Mouse (Mus musculus): ENCODE measurements around the gene Retreg3.

Gene Retreg3

DNA sequence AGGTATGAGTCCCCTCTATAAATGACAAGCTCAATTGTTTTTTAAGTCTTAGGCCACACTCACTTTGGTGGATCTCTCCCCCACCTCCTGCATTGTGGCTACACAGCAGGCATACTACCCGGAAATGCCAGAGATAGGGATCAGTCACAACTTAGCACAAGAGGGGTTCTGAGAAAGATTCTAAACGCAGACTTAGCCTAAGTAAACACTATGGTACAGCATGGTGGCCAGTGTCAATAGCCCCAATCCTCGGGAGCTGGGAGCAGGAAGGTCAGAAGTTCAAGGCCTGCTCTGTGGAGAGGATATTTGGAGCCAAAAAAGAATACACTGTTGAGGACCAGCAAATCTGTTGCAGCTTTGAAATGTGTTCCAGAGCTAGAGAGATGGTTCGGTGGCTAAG lies 1.6 kb downstream of the Retreg3 start:
- no peak for DNase-seq (ENCODE audit: low read depth)

DNA sequence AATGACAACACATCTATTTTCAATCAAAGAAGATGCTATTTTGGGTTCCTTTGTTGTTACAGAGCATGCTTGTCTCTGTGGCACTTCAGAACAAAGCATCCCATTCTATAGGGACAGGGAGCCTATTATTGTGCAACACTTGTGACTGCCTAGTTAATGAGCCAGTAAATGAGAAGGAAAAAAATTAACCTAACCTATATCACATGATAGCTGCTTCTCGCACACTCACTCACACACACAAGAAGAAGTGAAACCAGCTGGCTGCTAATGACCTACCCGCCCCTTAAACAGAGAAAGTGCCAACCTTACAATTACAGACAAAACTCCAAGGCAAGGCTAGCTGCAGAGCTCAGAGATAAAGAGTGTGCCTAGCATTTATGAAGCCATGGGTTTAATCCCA lies 4.1 kb downstream of the Retreg3 start:
- no peak for DNase-seq (ENCODE audit: low read depth)

DNA sequence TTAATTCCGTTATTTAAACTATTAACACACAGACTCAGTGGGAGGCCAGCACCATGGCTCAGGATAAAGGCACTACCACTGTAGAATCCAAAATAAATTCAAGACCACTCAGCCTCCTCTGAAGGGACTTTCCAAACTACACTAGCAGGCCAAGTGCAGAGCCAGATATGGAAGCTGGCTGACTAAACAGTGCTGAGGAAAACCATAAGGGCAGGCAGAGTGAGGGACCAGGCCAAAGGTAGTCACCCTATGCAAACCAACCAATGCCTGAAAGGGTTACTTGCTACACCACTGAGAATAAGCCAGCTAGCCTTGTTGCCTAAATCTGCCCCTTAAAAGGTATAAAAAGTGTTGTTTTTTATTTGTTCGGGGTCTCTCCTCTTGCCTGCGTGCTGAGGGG lies 7.5 kb downstream of the Retreg3 start:
- no peak for DNase-seq (ENCODE audit: low read depth)

DNA sequence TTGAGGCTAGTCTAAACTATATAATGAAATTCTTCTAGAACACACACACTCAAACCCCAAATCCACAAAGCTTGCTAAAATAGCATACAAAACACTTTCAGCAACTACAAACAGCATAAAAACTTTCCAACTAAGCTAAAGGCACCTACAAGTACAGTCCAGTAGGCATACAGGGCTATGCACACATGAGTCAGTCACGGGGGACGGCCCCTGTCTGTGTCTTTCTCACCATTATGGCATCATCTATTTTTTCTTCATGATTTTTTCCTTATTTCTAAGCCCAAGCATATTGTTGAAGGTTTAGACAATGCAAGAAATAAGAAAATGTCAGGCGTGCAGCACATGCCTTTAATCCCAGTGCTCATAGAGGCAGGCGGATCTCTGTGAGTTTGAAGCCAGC lies 8.5 kb downstream of the Retreg3 start:
- DNase-seq (ENCODE audit: low read depth) = no peak

DNA sequence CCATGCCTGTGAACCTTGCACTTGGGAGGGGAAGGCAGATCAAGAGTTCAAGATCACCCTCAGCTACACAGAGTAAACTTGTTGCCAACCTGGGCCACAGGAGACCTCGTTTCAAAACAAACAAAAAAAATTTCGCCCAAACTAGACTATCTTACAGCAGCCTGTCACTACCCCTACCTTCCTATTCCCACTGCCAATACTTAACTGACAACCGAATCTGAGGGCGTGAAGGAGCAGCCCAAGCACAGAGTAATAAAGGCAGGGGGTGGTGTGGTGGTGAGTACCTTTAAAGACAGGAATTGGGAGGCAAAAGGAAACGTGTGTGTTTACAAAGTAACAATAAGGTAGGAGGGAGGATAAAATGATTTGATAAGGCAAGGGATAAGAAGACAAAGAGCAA lies 9.0 kb downstream of the Retreg3 start:
- DNase-seq (ENCODE audit: low read depth) = no peak

DNA sequence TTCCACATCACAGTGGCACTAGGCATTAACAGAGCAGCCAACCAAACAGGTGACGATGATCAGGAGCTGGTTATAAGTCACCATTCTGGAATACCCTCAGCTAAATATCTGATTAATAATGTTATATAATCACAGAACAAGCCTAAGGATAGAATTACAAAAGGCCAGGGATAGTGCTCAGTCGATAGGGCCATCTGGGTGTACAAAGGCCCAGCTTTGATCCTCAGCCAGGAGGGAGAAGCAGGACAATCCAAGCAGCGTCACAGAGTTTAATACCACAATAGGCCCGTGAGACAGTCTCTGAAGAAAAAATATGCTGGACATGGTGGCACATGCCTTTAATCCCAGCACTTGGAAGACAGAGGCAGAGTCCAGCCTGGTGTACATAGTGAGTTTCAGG lies 10.3 kb downstream of the Retreg3 start:
- DNase-seq (ENCODE audit: low read depth) = no peak

DNA sequence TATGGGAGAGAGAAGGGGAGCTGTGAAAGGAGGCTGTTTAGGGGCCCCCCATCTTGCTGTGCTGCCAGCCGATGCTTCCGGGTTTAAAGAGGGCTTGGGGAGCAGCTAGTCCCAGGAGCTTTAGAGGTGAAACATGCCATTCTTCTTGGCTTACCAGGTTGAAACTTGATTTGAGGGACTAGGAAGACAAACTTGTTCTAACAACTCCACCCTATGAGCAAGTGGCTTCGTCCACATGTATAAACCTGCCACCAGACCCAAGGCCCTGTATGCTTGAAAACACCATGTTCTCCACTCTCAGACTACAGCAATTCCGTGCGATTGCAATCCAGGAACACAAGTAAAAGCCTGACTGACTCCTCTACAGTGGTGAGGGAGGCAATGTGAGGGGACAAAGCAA lies 16.7 kb downstream of the Retreg3 start:
- no peak for DNase-seq (ENCODE audit: low read depth)

DNA sequence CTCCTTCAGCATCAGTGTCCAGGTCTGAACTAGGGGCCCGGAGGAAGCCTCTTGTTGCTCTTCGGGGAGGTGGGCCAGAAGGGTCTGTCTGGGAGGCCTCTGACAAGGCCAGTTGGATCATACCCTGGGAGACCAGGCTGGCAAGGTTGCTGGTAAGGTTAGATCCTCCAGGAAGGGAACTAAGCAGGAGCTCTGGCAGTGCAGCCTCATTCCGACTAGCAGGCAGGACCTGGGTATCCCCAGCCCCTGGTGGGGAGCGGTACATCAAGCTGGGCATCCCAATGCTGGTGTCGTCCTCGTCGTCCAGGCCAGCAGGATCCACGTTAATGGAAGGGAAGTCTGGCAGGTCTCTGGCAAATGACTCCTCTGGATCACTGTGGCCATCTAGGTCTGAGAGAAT lies 21.5 kb downstream of the Retreg3 start:
- no peak for DNase-seq (ENCODE audit: low read depth)

DNA sequence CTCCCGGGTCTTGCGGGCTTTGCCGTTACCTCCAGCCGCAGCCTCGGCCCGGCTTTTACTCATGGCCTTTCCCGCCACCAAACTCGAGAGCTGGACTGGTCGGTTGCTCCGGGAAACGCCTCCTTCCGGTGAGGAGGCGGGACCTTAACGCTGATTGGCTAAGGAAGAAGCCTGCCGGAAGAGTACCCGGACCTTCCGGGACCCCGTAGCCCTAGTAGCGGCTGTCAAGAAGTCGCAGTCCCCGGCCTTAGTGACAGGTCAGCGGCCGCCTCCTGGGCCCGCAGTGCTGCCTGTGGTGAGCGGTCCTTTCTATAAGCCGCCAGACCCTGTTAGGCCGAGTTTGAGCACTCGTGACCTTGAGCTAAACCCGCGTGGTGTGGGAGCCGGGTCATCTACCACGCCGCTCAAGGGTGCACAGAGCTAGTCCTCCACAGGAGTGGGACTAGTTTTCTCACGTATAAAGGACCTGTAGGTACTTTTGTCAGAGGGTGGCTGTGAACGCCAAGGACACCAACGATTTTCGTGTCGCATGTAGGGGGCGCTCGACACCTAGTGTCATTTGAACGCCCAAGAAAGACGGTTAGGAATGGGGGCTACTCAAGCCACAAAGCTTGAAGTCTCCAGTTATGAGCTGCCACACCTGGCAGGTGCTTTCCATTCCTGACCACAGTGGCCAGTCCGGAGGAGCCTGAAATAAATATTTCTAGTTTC lies 24.2 kb downstream of the Retreg3 start, which contains the start of gene Psmc3ip:
Psmc3ip (minus strand) TSS at position 123 of the 711 bp plus-strand sequence.
- DNase-seq (ENCODE audit: low read depth) = peak; percentile 85

DNA sequence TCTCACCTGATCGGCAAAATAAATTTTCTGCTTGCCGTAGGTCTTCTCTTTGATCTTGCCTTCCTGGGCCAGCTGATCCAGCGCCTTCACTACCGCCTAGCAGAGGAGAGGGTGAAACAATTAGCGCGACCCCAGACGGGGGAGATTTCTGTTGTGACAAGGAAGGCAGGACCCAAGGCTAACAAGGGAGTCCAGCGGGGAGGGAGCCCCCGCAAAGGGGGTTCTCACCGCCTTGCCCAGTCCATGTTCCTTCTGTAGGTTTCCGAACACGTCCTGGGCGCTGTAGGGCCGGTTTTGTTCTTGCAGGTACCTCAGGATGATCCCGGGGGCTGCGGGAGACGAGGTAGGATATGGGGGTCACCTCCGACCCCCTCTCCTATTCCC lies 24.8 kb downstream of the Retreg3 start:
- no peak for DNase-seq (ENCODE audit: low read depth)

DNA sequence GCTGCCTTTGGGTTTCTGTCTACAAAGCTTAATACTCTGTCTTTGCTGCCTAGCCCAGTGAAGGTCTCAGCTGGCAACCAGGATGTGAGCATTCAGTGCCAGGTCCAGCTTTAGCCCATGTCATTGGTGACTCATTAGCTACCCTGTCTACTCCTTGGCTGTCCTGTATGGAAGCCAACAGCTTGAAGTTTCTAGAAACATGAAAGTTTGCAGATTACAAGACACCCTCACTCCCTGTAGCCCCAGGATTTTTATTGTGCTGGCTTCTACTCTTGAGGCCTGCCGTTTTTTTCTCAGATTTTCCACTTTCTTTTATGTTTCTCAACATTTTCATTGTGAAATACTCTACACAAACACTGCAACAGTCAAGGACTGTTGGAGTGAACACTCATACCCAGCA lies 29.8 kb downstream of the Retreg3 start:
- DNase-seq (ENCODE audit: low read depth) = no peak

DNA sequence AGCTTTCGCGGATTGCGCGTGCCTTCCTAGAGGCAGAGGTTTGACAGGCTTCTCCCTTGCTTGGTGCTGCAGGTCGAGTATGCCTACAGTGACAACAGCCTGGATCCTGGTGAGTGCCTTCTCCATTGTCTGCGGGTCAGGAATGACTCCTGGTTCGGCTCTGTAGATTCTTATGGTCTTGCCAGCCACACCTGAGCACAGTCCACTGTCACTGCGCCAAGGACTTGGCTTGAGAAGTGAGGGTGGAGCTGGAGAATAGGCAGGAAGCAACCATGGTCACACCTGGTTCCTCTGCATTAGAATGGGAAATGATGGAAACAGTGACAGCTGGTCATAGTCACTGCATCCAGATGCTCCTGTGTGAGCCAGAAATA lies 32.0 kb downstream of the Retreg3 start:
- DNase-seq (ENCODE audit: low read depth) = no peak

DNA sequence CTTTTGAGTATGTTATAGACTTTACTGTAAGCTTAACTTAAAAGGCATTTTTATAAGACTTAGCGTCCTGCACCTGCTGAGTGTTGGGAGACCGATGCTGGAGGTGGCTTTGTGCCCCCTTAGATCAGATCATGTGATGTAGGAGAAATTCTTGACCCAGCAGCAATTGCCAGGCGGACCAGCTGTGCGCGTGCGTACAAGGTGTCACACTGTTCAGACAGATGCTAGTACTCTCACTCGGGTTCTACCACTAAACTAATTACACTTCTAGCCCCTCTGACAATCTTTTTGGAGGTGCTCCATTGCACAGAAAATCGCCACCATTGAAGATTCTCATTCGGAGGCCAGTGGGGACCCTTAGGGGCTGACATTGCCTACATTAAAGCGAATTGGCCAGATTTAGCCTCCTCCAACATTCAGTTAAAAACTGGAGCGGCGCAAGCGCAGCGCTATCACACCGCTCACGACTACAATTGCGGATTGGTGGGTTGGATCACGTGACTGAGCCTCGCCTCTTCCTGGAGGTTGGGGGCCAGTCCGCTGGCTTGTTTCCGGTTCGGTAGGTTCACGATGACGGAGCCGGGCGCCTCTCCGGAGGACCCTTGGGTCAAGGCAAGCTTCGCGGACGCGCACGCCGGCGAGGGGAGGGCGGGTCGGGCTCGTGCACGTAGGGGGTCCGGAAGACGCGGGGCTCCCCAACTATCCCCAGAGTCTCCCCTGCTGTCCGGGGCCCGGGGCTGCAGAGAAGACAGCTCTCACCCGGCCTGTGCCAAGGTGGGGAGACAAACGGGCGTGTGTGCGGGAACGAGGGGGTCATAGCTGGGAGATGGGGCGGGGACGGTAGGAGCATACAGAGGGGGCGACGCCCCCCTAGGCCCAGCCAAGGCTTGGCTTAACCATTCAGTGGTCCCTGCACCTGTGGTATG lies 32.7 kb downstream of the Retreg3 start, which contains the start of gene Mlx:
Mlx (plus strand) TSS at position 522 of the 926 bp plus-strand sequence.
- peak; percentile 82 for DNase-seq (ENCODE audit: low read depth)

DNA sequence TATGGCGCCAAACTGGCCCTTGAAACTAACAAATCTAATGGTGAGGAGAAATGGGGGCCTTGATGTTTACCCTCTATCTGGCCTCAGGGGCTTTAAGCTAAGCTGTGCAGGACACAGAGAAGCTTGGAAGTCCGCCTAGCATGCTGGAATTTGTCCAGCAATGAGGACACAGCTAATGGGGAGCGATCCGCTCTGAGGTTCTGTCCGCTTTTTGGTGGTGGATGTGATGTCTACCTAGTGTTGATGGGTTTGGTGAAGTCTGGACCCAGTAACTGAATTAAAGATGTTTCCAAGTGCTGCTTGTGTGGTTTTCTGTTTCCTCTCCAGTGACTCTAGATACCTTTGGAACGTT lies 33.4 kb downstream of the Retreg3 start:
- no peak for DNase-seq (ENCODE audit: low read depth)

DNA sequence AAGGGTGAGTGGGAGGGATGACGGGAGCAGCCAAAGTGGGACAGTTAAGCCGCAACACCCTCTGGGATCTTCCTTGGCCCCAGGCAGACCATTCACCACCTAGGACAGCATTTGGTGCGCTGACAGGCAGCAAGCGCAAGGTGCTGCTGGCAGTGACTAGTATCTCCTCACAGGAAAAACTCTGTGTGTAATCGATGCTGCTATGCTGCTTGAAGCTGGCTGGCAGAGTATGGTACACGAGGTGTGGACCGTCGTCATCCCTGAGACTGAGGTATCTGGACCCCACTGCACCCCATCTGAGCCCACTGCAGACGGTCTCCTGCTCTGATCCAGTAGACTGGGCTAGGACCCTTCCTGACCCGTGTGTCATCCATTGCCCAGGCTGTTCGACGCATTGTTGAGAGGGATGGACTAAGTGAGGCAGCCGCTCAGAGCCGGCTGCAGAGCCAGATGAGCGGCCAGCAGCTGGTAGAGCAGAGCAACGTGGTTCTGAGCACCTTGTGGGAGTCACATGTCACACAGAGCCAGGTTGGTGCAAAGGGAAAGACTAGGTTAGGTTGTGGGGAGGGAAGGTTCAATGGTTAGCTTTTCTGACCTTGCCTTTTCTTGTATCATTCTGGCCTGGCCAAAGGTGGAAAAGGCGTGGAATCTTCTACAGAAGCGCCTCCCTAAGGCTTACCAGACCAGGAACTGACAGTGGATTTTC lies 33.9 kb downstream of the Retreg3 start:
- no peak for DNase-seq (ENCODE audit: low read depth)

DNA sequence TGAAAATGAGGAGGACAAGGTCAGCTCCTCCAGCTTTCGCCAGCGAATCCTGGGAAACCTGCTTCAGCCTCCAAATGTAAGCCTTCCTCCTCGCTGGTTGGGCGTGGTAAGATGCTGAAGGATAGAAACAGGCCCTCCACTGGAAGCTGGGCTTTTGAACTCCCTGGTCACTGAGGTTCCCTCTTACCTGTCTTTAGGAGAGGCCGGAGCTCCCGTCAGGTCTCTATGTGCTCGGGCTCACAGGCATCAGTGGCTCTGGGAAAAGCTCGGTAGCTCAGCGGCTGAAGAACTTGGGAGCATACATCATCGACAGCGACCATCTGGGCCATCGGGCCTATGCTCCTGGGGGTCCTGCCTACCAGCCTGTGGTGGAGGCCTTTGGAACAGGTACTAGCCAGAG lies 34.9 kb downstream of the Retreg3 start:
- no peak for DNase-seq (ENCODE audit: low read depth)

DNA sequence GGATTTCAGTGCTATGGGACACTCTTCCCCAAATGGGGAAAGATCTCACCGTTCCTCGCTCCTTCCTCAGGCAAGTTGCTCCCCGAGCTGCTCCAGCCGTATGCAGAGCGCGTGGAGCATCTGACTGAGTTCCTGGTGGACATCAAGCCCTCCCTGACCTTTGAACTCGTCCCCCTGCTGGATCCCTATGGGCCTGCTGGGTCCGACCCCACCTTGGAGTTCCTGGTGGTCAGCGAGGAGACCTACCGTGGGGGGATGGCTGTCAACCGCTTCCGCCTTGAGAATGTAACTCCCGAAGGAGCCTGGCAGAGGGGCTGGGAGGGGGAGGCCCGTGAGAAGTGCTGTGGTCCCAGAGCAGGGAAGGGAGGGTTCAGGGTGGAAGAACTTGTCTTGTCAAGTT lies 35.4 kb downstream of the Retreg3 start:
- no peak for DNase-seq (ENCODE audit: low read depth)

DNA sequence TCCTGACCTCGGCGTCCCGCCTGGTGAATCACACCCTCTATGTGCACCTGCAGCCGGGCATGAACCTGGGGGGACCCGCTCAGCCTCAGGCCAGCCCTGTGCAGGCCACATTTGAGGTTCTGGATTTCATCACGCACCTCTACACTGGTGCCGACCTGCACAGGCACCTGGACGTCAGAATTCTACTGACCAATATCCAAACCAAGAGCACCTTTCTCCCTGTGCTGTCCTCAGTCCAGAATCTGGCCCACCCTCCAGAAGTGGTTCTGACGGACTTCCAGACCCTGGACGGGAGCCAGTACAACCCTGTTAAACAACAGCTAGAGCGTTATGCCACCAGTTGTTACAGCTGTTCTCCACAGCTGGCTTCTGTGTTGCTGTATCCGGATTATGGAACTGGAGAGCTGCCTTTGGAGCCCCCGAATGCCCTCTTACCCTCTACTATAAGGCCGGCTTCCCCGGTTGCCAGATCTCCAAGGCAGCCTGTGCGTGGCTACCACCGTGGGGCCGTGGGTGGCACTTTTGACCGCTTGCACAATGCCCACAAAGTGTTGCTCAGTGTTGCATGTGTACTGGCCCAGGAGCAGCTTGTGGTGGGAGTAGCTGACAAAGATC lies 36.5 kb downstream of the Retreg3 start:
- DNase-seq (ENCODE audit: low read depth) = no peak

DNA sequence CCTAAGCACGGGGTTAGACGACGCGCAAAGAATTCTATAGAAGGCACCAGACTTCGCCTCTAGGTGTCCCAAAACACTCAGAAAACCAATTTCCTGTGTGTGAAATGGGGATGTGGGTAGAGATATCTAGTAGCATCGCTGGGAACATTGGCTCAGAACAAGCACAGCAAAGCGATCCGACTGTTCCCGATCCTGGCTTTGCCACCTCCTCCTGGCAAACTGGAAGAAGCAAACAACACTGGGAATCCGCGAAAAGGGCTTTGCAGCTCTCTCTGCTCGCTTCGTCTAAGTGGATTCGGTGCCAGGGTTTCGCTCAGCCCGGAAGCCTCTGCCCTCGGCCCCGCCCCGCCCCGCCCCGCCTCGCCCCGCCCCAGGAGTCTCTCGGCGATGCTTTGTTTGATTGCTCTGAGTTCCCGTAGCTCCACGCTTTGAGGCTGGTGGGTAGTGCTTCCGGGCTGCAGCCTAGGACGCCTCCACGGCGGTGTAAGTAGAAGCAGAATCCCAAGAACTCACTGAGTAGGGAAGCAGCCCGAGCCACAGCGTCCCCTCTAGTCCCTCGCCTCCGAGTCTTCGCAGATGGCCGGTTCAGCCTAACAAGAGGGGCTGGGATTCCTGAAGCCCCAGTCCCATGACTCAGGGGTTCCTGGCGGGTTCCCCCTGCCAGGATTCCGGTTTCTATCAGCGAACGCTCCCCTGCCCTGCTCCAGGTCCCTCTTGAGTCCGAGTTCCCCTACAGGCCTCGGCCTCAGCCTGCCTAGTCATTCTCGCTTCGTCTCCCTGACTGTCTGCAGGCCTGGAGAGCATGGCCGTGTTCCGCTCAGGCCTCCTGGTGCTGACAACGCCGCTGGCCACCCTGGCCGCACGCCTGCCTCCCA lies 37.2 kb downstream of the Retreg3 start, which contains the start of gene Coasy:
Coasy (plus strand) TSS at position 358 of the 875 bp plus-strand sequence.
- peak; percentile 70 for DNase-seq (ENCODE audit: low read depth)

DNA sequence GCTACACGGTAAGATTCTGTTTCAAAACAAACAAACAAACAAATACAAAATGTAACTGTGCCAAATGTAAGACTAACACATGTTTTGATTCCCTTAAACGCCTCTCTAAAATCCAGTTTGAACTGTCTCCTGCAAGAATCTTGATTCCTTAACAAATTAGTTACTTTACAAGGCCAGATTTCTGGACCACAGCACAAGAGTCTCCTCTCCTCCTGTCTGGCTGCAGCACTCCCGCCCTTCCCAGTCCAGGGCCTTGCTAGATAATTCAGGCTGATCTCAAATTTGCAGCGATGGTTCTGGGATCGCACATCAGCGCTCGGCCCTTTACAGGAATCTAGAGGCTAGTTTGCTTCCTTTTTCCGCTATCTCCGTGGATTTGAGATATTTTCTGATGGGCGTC lies 38.0 kb downstream of the Retreg3 start:
- no peak for DNase-seq (ENCODE audit: low read depth)

DNA sequence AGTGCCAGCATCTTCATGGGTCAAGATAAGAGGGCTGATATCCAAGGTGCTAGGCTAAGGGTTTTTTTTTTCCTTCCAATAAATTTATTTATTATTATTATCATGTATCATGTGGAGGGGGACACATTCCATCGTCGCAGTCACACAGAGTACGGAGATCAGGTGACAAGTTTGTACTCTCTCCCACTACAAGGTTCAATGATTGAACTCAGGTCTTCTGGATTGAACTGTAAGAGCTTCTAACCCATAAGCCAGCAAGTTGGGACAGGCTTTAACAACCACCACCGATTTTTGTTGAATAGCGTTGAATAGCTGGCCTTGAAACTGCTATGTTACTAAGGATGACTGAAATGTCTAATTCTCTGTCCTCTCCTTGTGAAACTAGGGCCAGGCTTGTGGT lies 39.3 kb downstream of the Retreg3 start:
- DNase-seq (ENCODE audit: low read depth) = no peak
